Mouse (Mus musculus) mammary gland, adult 2 months (tissue): ENCODE measurements around the gene Egr4. TPM values are rescaled to one million over a fixed set of nuclear protein-coding genes. Genes with fewer than 3 reads are reported as not detected.

ENCODE experiments used
- polyA plus RNA-seq: library from polyadenylated mRNA; depleted of rRNA; stranded (reverse); fragments of >200 nt; gene quantifications from 2 replicates; pipeline ENCODE4 v1.2.3, GENCODE M21; 2012; ENCODE audit warnings: low replicate concordance; rRNA removed

Egr4 gene
- 0.13 TPM in 1 of 2 replicates, not detected in the other for polyA plus RNA-seq

GRCm38 (mm10) chr6:85513531-85513910 is at the start of gene Egr4:
Egr4 (minus strand) TSS chr6:85513589.

GRCm38 (mm10) chr6:85502911-85503250 is 10.5 kb downstream of the Egr4 start, which contains the start of gene Fbxo41:
Fbxo41 (minus strand) TSS chr6:85502994.

Other genes starting within 250 kb of the Egr4 start
- gene Sfxn5, start 180.2 kb downstream of the Egr4 start, polyA plus RNA-seq, result 29.4 and 34.1 TPM in 2 replicates
- gene Rab11fip5, start 139.0 kb downstream of the Egr4 start, polyA plus RNA-seq, result 43.6 and 45.1 TPM in 2 replicates
- not detected in 2 replicates for gene Noto, start 89.7 kb downstream of the Egr4 start, polyA plus RNA-seq
- gene Smyd5, start 81.6 kb downstream of the Egr4 start, polyA plus RNA-seq, result 22.0 and 29.7 TPM in 2 replicates
- gene Cct7, start 62.1 kb downstream of the Egr4 start, polyA plus RNA-seq, result 68.7 and 93.9 TPM in 2 replicates
- 20.1 and 29.0 TPM in 2 replicates for gene Pradc1, start 61.6 kb downstream of the Egr4 start, polyA plus RNA-seq
- gene Fbxo41, start 10.6 kb downstream of the Egr4 start, polyA plus RNA-seq, result 0.09 and 0.17 TPM in 2 replicates
- gene Alms1, start 73.9 kb upstream of the Egr4 start, polyA plus RNA-seq, result 0.37 and 0.96 TPM in 2 replicates
- 1.2 and 3.3 TPM in 2 replicates for gene Nat8f7, start 199.6 kb upstream of the Egr4 start, polyA plus RNA-seq